Mouse (Mus musculus) midbrain, postnatal 0 days (tissue): ENCODE data around the gene Nab1. TPM values are rescaled to one million over a fixed set of nuclear protein-coding genes. Genes with fewer than 3 reads are reported as not detected.

Experiments
- ATAC-seq: fragments of 200-750 bp; cut with Nextera tagmentation; 2 replicates; pipeline ENCODE4 v1.8.0; 2017; ENCODE audit warnings: moderate number of reproducible peaks, mild to moderate bottlenecking, moderate TSS enrichment, moderate library complexity; ENCODE audit not compliant: low FRiP score
- DNase-seq: peaks from one replicate; pipeline ENCODE4 v3.0.0-alpha.2; 2015; ENCODE audit warnings: low spot score
- H3K27ac ChIP-seq: fragments of 300-500 bp; sonication (generic); 2 replicates; pipeline ENCODE4 v1.5.1; 2014; ENCODE audit warnings: low read depth, mild to moderate bottlenecking, low read length, mixed read lengths
- H3K27me3 ChIP-seq: fragments of 300-500 bp; sonication (generic); 2 replicates; pipeline ENCODE4 v1.6.1; 2014; ENCODE audit warnings: low read length, control low read depth, mixed read lengths; ENCODE audit not compliant: insufficient read depth
- H3K36me3 ChIP-seq: fragments of 300-500 bp; sonication (generic); 2 replicates; pipeline ENCODE4 v1.6.1; 2014; ENCODE audit warnings: low read length, control low read depth, mixed read lengths; ENCODE audit not compliant: insufficient read depth
- H3K4me1 ChIP-seq: fragments of 300-500 bp; sonication (generic); 2 replicates; pipeline ENCODE4 v1.6.1; 2014; ENCODE audit warnings: mild to moderate bottlenecking, control low read depth, antibody characterized with exemption, low read length, mixed read lengths; ENCODE audit not compliant: insufficient read depth
- H3K4me2 ChIP-seq: fragments of 300-500 bp; sonication (generic); 2 replicates; pipeline ENCODE4 v1.6.1; 2014; ENCODE audit warnings: low read depth, mild to moderate bottlenecking, low read length, mixed read lengths; ENCODE audit not compliant: poor library complexity, severe bottlenecking
- H3K4me3 ChIP-seq: fragments of 300-500 bp; sonication (generic); 2 replicates; pipeline ENCODE4 v1.5.1; 2014; ENCODE audit warnings: low read depth, mild to moderate bottlenecking, low read length, moderate library complexity
- H3K9ac ChIP-seq: fragments of 300-500 bp; sonication (generic); replicated peaks from 2 replicates; pipeline ENCODE4 v1.6.1; 2014; ENCODE audit warnings: mild to moderate bottlenecking, low read length, moderate library complexity, mixed read lengths; ENCODE audit not compliant: poor library complexity, severe bottlenecking
- H3K9me3 ChIP-seq: fragments of 300-500 bp; sonication (generic); 2 replicates; pipeline ENCODE4 v1.6.1; 2016; ENCODE audit warnings: low read length, control low read depth
- CTCF ChIP-seq: IDR thresholded peaks from 2 replicates; pipeline ENCODE4 v1.5.1; 2016; ENCODE audit warnings: antibody characterized with exemption, mild to moderate bottlenecking
- WGBS: fragments of 180-500 bp; shearing (Covaris S2); extraction: QIAGEN DNeasy Blood & Tissue Kit; methylation state at CpG from one replicate; pipeline ENCODE4 v1.1.7; 2014; 5-methylcytosine and 5-hydroxymethylcytosine counted together
- polyA plus RNA-seq: library from polyadenylated mRNA; unstranded; fragments of >200 nt; fragmentation: Nextera tagmentation; extraction: Ambion mirVana; gene quantifications from 2 replicates; pipeline ENCODE4 v1.2.1, GENCODE M21; 2015
- total RNA-seq: library from RNA; depleted of rRNA; stranded (reverse); fragments of >200 nt; gene quantifications from 2 replicates; pipeline ENCODE4 v1.2.3, GENCODE M21; 2014; rRNA removed

Nab1 gene
- total and polyA plus RNA-seq, 2 experiments from 2014 or later, result 5.9 to 11.0 TPM

DNA sequence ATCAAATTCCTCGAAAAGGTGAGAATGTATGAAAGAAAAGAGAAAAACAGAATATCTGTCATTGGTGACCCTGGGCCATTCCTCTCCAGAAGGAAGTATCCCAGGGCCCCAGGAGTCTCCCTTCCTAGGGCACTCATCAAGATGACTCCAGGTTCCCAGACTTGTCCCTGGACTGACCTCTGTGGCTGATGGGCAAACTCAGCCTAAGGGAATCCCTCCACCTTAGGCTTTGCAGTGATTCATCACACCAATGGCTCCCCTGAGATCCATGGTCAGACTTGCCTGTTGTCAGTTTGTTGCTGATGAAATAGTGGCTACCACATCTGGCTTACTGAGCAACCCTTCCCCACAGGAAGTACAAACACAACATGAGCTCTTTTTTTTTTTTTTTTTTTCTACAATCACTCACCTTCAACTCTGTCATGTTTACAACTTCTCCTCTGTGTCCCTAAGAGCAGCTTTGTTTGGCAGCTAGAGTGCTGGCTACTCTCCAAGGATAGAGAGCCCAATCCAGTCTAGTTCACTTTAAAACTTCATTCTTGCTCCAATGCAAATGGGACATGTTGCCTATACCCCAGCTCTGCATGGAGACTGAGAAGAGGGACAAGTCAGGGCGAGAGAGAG is 72.5 kb downstream of the Nab1 start:
- no peaks in the 10 kb centered on the region for H3K36me3 ChIP-seq
- ATAC-seq (no peak), DNase-seq (no peak)
- 96% methylated on average over 2 of the region's 2 CpGs for WGBS
- H3K9me3 ChIP-seq, result no peaks in the 10 kb centered on the region
- no peak overlapping the region for H3K27ac ChIP-seq
- H3K9ac ChIP-seq, result no peak overlapping the region
- no peak overlapping the region for H3K4me2 ChIP-seq
- no peaks in the 10 kb centered on the region for H3K27me3 ChIP-seq
- no peaks in the 10 kb centered on the region for H3K4me1 ChIP-seq
- TF ChIP-seq CTCF, result no peak
- no peak overlapping the region for H3K4me3 ChIP-seq

DNA sequence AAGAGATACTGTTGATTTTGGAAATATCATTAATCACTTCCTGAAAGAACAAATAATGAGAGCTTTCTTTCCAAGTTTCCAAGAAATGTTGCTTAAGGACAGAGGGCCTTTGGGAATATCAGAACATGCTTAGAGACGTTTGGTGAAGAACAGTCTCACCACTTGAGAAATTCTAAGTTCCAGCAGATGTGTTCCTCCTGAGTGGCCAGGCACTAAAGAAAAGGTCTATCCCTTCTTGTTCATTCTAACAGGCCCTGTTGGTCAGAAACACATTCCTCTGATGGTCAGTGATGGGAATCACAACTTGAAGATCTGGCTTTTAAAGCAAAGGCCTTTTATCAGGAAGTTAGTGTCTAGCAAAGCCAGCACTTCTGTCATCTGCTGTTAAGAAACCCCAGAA is 76.6 kb downstream of the Nab1 start:
- DNase-seq (no peak), ATAC-seq (no peak)
- TF ChIP-seq CTCF, result no peak
- no peak overlapping the region for H3K27ac ChIP-seq
- 78% methylated on average over 1 of the region's 1 CpGs for WGBS
- no peaks in the 10 kb centered on the region for H3K4me1 ChIP-seq
- H3K27me3 ChIP-seq, result no peaks in the 10 kb centered on the region
- no peaks in the 10 kb centered on the region for H3K36me3 ChIP-seq
- H3K9me3 ChIP-seq, result no peaks in the 10 kb centered on the region
- no peak overlapping the region for H3K4me2 ChIP-seq
- no peak overlapping the region for H3K9ac ChIP-seq
- no peak overlapping the region for H3K4me3 ChIP-seq

DNA sequence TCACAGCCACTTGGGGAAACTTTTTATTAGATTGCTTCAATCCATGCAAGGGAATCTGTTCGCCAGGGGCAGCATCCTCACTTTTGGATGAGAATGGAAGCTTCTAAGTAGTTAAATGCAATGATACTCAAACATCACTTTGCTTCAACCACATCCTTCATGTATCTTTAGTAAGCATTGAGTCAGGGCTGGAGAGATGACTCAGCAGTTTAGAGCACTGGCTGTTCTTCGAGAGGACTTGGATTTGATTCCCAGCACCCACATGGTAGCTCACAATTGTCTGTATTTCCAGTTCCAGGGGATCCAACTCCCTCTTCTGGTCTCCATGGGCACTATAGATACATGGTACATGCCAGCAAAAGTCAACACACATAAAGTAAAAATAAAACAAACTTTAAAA is 77.4 kb downstream of the Nab1 start:
- Histone ChIP-seq H3K4me3 (no peak overlapping the region), H3K4me2 (no peak overlapping the region), H3K9me3 (no peaks in the 10 kb centered on the region), H3K9ac (no peak overlapping the region), H3K4me1 (no peaks in the 10 kb centered on the region), H3K27me3 (no peaks in the 10 kb centered on the region), H3K27ac (no peak overlapping the region), H3K36me3 (no peaks in the 10 kb centered on the region)
- WGBS, result 95% methylated on average over 2 of the region's 2 CpGs
- TF ChIP-seq CTCF, result no peak
- DNase-seq (no peak), ATAC-seq (no peak)

GRCm38 (mm10) chr1:52422137-52422536 is 78.3 kb downstream of the Nab1 start:
- Histone ChIP-seq H3K27me3 (no peaks in the 10 kb centered on the region), H3K4me3 (no peak overlapping the region), H3K4me2 (no peak overlapping the region), H3K9ac (no peak overlapping the region), H3K36me3 (no peaks in the 10 kb centered on the region), H3K9me3 (no peaks in the 10 kb centered on the region), H3K27ac (no peak overlapping the region), H3K4me1 (no peaks in the 10 kb centered on the region)
- WGBS, result 74% methylated on average over 3 of the region's 3 CpGs
- no peak for TF ChIP-seq CTCF
- no peak for ATAC-seq
- no peak for DNase-seq

DNA sequence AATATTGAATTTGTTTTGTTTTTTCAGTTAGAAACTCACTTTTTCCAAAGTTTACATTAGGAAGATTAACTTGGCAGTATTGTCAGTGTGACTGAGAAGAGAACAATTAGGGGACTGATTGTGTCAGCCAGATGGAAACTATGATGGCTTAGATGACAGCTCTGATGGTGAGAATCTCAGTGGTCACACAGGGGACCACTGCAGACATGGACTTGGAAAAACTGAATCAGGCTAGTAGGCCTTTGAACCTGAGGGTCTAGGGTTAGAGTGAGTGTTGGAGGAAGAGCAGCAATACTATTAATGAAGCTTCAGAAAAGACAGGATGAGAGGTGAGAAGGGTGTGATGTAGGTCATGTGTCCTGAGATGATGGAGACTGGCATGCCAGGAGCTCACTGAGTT is 78.9 kb downstream of the Nab1 start:
- no peak for TF ChIP-seq CTCF
- Histone ChIP-seq H3K4me3 (no peak overlapping the region), H3K27me3 (no peaks in the 10 kb centered on the region), H3K9me3 (no peaks in the 10 kb centered on the region), H3K27ac (no peak overlapping the region), H3K4me1 (no peaks in the 10 kb centered on the region), H3K9ac (no peak overlapping the region), H3K36me3 (no peaks in the 10 kb centered on the region), H3K4me2 (no peak overlapping the region)
- DNase-seq (no peak), ATAC-seq (no peak)

GRCm38 (mm10) chr1:52419088-52419819 is 81.2 kb downstream of the Nab1 start:
- whole genome bisulfite sequencing, result 88% methylated on average over 7 of the region's 7 CpGs
- H3K27ac ChIP-seq, result no peak overlapping the region
- no peak overlapping the region for H3K9ac ChIP-seq
- no peaks in the 10 kb centered on the region for H3K27me3 ChIP-seq
- H3K36me3 ChIP-seq, result no peaks in the 10 kb centered on the region
- H3K4me1 ChIP-seq, result no peaks in the 10 kb centered on the region
- H3K4me3 ChIP-seq, result no peak overlapping the region
- no peak for TF ChIP-seq CTCF
- no peaks in the 10 kb centered on the region for H3K9me3 ChIP-seq
- no peak for ATAC-seq
- DNase-seq, result no peak
- no peak overlapping the region for H3K4me2 ChIP-seq

Other genes with a start within 250 kb of the Nab1 start
- gene Nemp2, start 130.0 kb upstream of the Nab1 start, total RNA-seq, result 7.5 and 11.7 TPM in 2 replicates
- gene Nemp2, start 130.0 kb upstream of the Nab1 start, polyA plus RNA-seq, result 3.4 TPM in 2 replicates
- 54.7 and 59.5 TPM in 2 replicates for gene Mfsd6, start 226.8 kb upstream of the Nab1 start, total RNA-seq
- gene Mfsd6, start 226.8 kb upstream of the Nab1 start, polyA plus RNA-seq, result 10.6 and 11.2 TPM in 2 replicates